Mouse (Mus musculus): ENCODE measurements around the gene Myo1c.
A peak's percentile ranks its signal among the peaks of the same experiment; 100 is the strongest.

Myo1c gene

DNA sequence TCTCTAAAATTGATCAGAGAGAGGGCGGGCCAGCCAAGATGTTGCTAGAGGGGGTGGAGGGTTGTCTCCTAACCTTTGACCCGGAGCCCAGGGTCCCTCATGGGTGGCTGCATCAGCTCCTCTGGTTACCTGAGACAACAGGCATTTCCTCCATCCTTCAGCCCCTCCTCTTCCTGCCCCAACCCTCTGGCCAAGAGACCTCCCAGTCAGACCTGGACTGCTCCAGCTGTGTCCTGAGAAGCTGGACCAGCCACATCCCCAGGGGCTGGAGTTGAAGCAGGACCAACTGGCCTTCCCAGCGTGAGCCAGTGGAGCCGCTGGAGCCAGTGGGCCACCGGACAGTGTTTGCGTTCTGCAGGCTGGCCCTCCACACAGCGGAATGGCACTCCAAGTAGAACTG, at the start of gene Myo1c:
Myo1c (plus strand) TSS at position 194 of the 400 bp plus-strand sequence.
- DNase-seq (ENCODE audit: low spot score in 2 of 2): no peak

DNA sequence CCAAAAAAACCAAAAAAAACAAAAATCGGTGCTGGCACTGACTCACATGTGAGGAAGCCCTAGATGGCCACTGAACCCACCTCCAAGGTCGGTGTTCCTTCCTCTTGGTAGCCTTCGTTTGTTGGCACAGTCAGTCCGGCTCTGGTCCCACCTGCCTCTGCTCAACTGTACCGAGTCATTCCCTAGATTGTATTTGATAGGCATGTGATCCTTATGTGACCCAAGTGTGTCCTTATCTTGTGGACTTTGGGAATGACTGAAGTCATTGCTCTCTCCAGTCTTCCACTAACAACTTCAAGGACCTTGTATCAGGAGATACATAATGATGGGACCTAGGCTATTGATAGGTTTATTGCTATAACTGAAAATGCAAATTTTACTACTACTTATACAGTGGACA, 45.5 kb upstream of the Myo1c start:
- DNase-seq (ENCODE audit: low spot score in 2 of 2): no peak

- DNase-seq (ENCODE audit: low spot score in 2 of 2): no peak
These were observed 45.0 kb upstream of the Myo1c start for GRCm38 (mm10) chr11:75605318-75605717.

DNA sequence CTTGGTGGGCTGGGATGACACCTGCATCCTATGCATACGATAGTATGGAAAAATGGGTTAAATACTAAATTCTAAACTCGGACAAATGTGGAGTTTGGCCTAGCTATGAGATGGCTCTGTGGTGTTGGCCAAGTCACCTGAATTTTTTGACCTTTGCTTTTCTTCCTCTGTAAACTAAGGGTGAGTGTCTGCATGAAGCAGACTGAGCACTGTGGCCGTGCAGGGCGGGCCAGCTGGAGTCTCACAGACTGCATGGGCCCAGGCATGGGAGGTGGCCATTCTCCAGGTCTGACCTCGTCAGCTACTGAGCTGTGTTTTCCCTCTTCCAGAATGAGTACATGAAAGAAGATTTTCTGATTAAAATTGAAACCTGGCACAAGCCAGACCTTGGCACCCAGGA, 41.5 kb upstream of the Myo1c start:
- DNase-seq (ENCODE audit: low spot score in 2 of 2): no peak

DNA sequence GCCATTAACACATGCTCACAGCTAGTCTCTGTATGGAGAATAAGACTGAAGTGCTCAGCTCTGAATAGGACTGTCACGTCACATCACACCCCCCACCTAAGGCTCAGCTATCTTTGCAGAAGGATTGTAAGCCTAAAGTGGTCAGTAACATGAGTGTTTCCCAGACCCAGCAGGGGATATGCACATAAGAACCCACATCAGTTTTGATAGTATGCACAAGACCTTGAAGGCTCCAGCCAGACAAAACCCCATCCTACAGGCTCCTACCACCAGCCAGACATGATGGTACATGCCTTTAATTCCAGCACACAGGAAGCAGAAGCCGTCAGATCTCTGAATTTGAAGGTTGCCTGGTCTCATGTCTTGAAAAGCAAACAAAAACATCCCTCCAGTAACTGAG, 40.3 kb upstream of the Myo1c start:
- no peak for DNase-seq (ENCODE audit: low spot score in 2 of 2)

DNA sequence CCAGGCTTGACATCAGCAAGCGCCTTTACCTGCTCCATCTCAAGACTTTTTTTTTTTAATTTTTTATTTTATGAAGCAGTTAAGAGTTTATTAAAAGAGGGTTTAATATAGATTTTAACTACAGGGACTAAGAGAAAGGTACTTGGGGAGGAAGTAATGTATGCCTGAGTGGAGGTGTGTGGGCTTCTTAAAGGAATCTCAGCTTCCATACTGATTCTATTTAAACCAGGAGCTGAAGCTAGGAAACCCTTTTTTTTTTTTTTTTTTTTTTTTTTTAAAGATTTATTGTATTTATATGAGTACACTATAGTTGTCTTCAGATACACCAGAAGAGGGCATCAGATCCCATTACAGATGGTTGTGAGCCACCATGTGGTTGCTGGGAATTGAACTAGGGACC, 35.5 kb upstream of the Myo1c start:
- DNase-seq (ENCODE audit: low spot score in 2 of 2): no peak

DNA sequence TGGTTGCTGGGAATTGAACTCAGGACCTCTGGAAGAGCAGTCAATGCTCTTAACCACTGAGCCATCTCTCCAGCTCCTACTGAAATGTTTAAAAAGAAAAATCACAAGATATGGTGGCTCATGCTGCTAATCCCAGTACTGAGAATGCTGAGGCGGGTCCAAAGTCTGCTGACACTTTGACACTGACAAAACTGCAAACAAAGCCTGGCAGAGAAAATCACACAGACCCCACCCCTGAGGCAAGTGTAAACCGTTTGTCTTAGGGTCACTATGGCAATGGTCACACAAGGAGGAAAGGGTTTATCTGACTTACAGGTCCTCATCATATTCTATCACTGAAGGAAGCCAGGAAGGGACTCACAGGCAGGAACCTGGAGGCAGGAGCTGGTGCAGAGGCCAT, 34.7 kb upstream of the Myo1c start:
- no peak for DNase-seq (ENCODE audit: low spot score in 2 of 2)

DNA sequence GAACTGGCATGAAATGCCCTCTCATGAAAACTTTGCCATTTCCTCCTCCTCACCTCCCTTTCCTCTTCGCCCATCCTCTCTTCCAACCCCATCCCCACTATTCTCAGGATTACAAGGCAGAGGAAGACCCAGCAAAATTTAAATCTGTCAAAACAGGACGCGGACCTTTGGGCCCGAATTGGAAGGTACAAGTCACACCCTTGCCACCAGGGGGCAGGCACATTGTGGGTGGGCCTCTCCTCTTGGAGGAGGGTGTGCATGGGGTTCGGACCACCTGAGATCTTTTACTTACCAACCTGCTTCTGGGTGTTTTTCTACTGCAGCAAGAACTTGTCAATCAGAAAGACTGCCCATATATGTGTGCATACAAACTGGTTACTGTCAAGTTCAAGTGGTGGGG, 31.2 kb upstream of the Myo1c start:
- DNase-seq (ENCODE audit: low spot score in 2 of 2): peak; percentile 30 to 67

DNA sequence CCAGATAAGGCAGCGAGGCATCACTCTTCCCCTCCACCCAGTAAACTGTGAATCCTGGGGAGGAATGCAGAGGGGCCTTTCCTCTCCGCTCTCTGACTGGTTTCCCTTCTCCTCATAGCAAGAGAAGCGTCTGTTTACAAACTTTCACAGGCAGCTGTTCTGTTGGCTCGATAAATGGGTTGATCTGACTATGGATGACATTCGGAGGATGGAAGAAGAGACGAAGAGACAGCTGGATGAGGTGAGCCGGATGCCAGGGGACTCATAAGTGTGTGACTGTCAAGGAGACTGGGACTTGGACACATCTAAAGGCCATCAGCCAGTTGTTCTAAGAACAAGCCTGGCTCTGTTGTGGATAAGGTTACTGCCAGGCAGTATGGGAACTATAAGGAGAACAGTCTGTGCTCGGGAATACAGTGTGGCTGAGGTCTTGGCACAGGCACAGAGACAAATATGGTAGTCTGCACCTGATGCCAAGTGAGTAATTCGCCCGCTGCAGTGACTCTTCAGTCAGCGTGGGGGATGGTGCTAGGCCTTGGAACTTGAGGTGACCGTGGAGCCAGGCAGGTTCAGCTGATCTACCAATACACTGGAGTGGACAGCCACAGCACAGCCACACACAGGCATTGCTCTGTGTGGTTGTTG, 30.0 kb upstream of the Myo1c start:
- DNase-seq (ENCODE audit: low spot score in 2 of 2): no peak

GRCm38 (mm10) chr11:75621426-75621825, 28.9 kb upstream of the Myo1c start:
- DNase-seq (ENCODE audit: low spot score in 2 of 2): no peak

- DNase-seq (ENCODE audit: low spot score in 2 of 2): peak; percentile 37 to 47
These were observed 27.5 kb upstream of the Myo1c start for GRCm38 (mm10) chr11:75622588-75623329.

DNA sequence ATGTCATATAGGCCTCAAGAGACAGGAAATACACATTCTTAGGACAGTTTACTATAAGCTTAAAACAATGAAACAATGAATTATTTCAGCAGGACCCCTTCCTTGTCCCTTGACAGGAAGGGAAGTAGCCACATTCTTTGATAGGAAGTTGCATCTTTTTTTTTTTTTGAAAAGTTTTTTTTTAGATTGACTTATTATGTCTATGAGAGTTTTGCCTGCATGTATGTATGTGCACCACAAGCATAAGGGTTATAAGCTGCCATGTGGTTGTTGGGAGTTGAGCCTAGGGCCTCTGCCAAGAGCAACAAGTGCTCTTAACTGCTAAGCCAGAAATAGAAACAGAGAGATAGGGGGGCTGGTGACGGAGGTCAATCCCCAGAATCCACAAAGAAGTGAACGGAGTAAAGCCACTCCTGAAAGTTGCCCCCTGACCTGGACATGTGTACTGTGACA, 26.2 kb upstream of the Myo1c start:
- no peak for DNase-seq (ENCODE audit: low spot score in 2 of 2)

GRCm38 (mm10) chr11:75625820-75626219, 24.5 kb upstream of the Myo1c start:
- no peak for DNase-seq (ENCODE audit: low spot score in 2 of 2)

DNA sequence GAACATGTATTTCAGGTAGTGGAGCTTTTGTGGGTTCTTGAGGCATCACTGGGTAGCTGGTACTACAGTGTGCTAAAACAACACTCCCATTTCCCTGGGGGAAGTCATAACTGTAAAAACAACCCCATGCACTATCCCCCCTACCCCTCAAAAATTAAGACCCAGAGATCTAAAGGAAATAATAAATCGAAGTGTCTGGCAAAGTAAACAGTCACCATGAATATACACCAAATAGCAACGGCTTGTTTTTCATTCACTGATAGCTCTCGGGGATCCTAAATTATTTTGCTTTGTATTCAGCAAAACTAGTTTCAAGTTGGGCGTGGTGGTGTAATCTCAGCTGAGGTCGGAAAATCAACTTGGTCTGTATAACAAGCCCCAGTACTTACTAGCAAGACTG, 20.2 kb upstream of the Myo1c start:
- no peak for DNase-seq (ENCODE audit: low spot score in 2 of 2)

DNA sequence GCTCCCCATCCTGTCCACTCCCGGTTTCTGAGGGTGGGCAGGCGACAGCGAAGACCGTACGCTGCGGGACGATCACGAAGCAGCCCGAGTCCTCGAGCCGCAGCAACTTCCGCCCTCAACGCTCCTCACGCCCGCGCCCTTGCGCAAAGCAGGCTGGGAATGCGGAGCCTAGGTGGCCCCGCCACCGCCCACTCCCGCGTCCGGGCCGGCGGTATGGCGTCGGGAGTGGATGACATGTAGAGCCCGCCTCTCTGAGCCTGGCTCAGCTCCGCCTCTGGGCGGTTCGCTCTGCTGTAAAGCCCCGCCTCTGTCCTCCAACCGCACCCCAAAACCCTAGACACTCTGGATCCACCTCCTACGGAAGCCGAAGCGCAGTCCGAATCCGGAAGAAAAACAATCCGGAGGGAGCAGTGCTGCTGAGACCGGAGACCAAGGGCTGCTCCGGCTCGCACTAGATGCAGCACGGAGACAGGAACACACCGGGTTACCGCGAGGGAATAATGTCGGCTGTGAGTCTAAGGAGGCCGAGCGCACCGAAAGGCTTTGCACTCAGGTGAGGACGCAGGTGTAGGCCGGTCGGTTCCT, 19.6 kb upstream of the Myo1c start, which contains the start of gene Inpp5k:
Inpp5k (plus strand) TSS at position 344 of the 585 bp plus-strand sequence.
- DNase-seq (ENCODE audit: low spot score in 2 of 2): peak; percentile 92 to 96

GRCm38 (mm10) chr11:75631561-75632225, 18.6 kb upstream of the Myo1c start:
- DNase-seq (ENCODE audit: low spot score in 2 of 2): peak in 1 of 2 experiments; percentile 38

DNA sequence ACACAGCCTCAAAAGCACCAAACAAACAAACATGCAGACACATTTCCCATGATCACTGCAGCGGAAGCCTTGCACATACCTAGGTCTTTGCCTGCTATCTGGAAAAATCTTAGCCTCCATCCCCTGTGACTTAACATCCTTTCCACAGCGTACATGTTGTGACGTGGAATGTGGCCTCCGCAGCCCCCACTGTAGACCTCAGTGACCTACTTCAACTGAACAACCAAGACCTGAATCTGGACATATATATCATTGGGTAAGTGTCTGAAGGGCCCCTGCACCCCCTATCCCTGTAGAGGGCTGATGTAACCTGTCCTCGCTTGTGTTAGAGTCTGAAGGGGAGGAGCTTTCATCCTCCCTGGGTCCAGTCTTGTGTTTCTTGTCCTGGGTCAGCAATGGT, 17.4 kb upstream of the Myo1c start:
- DNase-seq (ENCODE audit: low spot score in 2 of 2): no peak

DNA sequence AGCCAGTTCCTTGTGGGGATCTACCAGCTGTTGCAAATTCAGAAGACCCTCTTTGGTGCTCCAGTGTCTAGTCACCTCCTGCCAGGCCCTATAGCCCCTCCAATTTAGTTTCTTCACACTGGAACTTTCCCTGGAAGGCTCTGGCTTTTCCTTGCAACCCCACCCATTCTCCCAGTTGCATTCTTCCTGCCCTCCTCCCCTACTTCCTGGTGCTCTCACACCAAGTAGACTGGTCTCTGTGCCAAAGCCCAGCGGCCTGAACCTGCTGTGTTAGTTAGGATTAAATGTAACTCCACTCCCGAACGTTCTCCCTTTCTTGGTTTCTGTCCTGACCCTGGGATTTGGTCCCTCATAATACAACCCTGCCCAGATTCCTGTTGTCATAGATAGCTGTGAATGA, 15.5 kb upstream of the Myo1c start:
- DNase-seq (ENCODE audit: low spot score in 2 of 2): no peak

- no peak for DNase-seq (ENCODE audit: low spot score in 2 of 2)
These were observed 15.0 kb upstream of the Myo1c start for GRCm38 (mm10) chr11:75635315-75635714.

GRCm38 (mm10) chr11:75643323-75643722, 7.0 kb upstream of the Myo1c start:
- no peak for DNase-seq (ENCODE audit: low spot score in 2 of 2)

DNA sequence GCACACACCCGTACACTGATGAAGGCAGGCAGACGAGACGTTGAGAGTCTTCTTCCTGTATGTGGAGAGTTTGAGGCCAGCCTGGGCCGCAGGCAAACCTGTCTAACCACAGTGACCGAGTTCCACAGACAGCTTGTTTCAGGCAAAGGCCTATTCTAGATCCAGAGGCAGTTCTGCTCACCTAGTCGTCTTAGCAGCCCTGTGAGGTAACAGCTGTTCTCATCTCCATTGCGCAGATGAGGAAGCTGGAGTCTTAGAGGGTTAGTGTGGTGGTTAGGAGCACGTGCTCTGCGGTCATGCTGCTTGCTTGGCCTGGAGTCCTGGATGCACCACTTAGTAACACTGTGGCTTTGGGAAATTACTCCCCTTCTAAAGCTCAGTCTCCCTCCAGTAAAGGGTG, 5.6 kb upstream of the Myo1c start:
- peak; percentile 42 to 44 for DNase-seq (ENCODE audit: low spot score in 2 of 2)

GRCm38 (mm10) chr11:75647681-75648211, 2.6 kb upstream of the Myo1c start:
- no peak for DNase-seq (ENCODE audit: low spot score in 2 of 2)
